Mouse (Mus musculus) lung, postnatal 10 days (tissue): ENCODE data around the gene Eppin.

Experiments used
- DNase-seq: peaks from one replicate; pipeline ENCODE4 v3.0.0; 2021

Gene Eppin

DNA sequence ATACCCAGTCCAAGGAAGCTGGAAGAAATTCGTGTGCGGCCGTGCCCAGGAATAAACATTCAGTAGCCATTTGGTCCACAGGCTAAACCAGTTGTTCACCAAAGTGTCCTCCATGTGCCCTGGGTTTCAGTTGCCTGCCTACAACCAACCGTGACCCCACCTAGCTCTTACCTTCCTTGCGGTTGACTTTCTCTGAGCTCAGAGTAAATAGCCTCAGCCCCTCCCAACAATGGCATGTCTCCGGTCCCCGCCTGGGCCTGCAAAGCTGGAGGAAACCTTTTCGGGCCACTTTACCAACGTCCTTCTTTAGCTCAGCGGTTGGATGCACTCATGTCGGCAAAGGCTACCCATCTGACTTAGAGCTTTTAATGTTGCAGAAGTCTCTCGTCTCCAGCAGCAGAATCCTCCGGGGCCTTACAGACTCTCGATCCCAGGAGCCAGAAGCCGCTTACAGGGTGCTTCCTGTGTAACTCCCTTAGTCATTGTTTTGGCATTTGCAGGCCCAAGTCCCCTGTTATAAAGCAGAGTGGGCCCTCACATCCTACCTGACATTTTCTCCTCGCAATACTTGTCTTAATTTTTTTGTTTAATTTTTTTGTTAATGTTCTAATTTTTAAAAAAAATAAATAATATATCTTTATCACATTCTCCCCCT, 34.3 kb downstream of the Eppin start:
- DNase-seq, result peak; percentile 46

DNA sequence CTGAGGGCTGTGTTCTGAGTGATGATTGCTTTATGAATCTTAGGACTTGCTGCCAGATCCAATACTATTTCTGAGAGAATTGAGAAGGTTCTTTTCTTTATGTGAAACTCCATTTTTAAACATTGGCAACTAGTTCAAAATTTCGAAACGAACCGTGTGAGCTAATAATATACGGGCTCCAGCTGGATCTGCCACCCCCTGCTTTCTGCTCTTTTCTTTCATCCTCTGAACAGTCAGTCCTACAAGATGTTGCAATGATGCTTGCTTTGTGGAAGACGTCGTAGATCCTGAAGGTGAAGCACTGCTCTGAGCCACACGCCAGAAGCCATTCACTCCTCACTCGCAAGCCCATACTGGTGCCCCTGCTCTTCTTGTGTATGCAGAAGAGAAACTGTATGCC, 35.0 kb downstream of the Eppin start:
- DNase-seq, result no peak

DNA sequence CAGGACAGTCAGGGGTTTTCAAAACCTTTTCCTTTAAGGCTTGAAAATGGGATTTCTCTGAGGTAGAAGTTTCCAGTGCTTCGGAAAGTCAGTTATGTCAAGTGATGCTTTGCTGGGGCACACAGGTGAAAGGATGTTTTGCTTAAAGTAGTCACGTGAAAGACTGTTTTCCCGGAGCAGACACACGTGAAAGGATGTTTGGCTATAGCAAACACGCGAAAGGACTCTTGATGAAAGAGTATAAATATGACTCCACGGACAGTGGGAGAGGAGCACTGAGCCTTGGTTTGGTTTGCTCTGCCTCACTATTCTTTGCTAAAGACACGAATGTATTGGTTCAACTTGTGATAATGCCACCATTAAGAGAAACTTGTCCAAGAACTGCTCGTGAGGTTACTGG, 41.9 kb downstream of the Eppin start:
- DNase-seq, result no peak

DNA sequence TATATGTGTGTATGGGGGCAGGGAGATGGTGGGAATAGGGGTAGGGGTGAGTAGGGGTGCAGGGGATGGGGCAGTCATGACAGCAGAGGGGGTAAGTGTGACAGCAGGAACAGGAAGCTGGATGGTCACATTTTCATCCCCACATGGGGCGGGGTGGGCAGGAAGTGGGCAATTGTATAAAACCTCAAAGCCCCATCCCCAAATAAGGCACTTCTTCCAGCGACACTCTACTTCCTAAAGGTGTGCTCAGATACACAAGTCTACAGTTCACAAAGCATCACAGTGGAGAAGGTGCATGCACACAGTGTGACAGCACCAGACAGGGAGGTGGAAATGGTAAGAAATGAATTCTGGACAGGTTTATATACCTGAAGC, 42.5 kb downstream of the Eppin start:
- DNase-seq, result no peak

GRCm38 (mm10) chr2:164549963-164550894, 43.2 kb downstream of the Eppin start:
- DNase-seq, result no peak

DNA sequence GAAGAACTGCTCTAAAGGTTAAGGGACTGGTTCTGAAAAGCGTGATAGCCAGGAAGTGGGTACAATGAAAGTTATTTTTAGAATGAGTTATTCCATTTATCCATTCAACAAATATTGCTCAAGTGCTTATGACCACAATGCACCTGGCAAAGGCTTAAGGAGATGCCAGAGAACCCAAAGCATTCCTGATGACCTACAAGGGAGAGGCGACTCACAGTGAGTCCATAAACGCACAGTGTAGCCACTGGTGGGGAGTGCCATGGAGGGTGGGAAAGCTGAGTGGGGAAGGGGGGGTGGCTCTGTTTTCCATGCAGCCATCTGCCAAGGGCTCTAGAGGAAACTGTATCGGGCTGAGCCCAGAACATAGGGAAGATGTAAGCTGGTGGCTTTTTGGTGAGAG, 44.1 kb downstream of the Eppin start:
- DNase-seq, result peak; percentile 43

GRCm38 (mm10) chr2:164544454-164545097, 48.8 kb downstream of the Eppin start:
- DNase-seq, result no peak

DNA sequence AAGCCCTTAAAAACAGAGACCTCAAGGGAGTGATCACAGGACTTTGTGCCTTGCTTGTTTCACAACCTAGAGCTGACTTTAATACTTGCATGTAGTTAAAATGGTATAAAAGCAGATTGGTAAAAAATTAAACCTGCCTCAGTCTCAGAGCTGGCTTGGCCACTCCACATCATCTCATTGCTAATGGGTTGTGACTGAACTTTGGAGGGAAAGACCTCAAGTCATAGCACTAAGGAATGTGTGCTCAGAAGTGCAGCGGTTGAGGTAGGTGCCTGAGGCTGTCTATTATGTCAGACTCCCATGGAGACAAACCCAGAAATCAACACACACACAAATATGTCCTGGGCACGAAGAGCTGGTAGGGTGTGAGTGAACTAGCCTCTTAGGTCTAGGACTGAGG, 49.6 kb downstream of the Eppin start:
- DNase-seq, result no peak

- DNase-seq, result no peak
These were observed 50.8 kb downstream of the Eppin start for GRCm38 (mm10) chr2:164542598-164542997.

DNA sequence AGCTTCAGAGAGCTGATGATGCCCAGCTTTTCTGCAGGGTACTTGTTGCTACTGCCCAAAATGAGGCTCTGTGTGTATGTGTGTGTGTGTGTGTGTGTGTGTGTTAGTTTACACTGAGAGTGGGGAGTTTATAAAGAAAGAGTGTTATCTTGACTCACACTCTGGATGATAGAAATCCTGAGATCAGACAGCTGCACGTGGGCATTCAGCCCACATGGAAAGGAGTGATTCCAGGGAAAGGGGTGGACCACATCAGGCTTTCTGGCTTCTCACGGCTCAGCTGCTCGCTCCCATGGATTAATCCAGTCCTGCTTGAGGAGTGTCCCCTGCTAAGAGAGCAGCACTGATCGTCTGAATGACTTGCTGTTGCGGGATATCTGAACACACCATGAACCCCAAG, 51.3 kb downstream of the Eppin start:
- peak; percentile 24 for DNase-seq

DNA sequence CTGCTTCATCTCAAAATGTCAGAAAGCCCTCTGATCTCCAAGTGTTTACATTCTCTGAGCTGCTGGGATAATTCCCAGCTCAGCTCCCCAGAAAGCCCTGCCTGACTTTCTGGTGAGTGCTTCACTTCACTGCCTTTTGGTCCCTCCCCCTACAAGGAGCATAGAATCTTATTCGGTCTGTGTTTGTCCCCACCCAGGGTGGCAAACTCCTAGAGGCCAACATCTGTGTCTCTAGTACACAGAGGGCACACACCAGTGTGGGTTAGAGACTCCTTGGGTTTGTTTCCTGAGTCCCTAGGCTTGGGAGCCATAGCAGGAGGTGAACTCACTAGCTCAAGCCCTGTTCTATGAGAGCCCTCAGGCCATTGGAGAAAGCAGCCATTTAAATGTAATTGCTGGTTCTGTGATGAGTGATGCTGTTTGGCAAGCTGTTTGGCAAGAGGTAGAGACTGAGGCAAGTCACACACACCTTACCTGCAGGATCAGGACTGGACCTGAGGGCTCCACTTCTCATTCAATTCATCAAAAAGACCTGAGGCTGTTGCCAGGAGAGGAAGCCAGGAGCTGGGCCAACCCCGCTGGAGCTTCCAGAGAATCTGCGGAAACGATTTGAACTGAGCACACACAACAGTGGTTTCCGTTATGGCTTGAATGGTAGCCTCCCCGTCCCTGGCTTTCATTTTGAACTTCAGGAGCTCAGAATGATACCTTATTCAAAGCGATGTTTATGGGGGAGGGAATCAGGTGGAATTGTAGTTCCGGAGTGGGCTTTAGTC, 52.6 kb downstream of the Eppin start:
- DNase-seq, result peak; percentile 48
